Mouse (Mus musculus): ENCODE results near the gene Rap1gds1. TPM values are rescaled to one million over a fixed set of nuclear protein-coding genes. Genes with fewer than 3 reads are reported as not detected.

Gene Rap1gds1
- total RNA-seq, 2 experiments from 2014 or later: 26.6 to 26.8 TPM

DNA sequence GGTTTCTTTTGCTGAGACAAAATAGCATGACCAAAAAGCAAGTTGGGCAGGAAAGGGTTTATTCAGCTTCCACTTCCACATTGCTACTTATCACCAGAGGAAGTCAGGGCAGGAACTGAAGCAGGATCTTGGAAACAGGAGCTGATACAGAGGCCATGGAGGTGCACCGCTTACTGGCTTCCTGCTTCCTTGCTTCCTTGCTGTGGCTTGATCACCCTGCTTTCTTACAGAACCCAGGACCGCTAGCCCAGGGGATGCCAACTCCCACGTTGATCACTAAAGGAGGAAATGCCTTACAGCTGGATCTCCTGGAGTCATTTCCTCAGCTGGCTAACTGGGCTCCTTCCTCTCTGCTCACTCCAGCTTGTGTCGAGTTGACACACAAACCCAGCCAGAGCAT is 197.3 kb downstream of the Rap1gds1 start:
- no peak for DNase-seq

DNA sequence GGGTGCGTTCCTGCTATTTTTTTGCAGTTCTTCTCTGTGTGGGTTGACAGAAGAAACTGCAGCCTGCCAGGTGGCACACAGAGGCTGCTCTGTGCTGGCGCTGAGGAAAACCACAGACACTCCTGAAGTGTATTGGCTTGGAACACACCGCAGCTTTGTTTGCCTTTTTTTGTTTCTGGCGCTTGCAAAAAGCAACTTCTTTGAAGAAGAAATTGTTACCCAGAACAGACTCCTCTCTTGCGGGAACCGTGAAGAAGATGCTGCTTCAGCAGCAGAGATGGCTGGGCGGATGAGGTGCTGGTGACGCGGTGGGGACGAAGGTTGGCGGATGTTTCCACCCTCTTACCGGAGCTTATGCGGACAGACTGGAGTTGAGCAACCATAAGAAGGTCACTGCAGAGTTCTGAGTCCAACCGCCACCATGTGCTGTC is 198.1 kb downstream of the Rap1gds1 start:
- DNase-seq: no peak

DNA sequence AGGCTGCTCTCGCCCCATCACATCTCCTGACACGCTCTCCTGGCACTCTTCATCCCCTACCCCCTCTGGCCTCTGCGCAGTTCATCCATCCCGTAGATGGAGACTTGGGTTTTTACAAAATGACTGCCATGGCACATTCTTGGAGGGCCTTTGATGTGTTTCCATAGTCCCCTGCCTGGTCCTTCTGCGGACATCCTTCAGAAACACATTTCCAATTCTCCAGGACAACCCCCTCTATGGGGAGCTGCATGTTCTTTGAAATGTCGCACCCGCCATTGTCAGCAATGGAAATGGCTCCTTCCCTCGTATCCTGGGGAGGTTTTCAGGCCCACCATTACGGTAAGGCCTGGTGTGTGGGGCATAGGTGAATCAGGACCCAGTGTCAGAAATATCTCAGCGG is 198.6 kb downstream of the Rap1gds1 start:
- DNase-seq: no peak

DNA sequence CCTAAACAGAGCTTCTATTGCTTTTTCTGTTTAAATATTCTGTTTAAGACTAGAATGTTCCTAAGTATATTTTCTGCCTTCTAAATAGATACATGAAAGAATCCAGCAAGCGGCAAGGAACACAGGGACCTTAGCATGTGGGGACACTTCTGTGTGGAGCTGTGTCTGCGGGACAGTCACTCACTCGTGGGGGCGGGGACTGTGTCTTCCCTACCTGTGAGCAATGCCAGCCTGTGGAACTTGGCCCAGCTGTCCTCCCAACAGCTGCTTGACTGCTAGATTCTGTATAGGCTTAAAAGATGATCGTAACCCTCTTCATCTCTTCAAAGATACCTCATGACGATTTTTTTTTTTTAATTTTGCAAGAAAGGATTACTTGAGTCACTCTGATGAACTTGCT is 199.1 kb downstream of the Rap1gds1 start:
- DNase-seq: no peak

Other genes starting within 250 kb of the Rap1gds1 start
- not detected for gene Stpg2, start 130.5 kb upstream of the Rap1gds1 start, total RNA-seq (2021)